Mouse (Mus musculus) neural tube, embryonic 12.5 days (tissue): ENCODE results near the gene Lgals9. TPM values are rescaled to one million over a fixed set of nuclear protein-coding genes. Genes with fewer than 3 reads are reported as not detected.

Source experiments
- ATAC-seq: fragments of 200-750 bp; cut with Nextera tagmentation; 2 replicates; pipeline ENCODE4 v1.8.0; 2017; ENCODE audit warnings: low read depth, mild to moderate bottlenecking, moderate TSS enrichment, moderate library complexity; ENCODE audit not compliant: low FRiP score
- H3K27ac ChIP-seq: fragments of 300-500 bp; sonication (generic); 2 replicates; pipeline ENCODE4 v1.5.1; 2016
- H3K27me3 ChIP-seq: fragments of 300-500 bp; sonication (generic); replicated peaks from 2 replicates; pipeline ENCODE4 v1.6.1; 2016; ENCODE audit warnings: mild to moderate bottlenecking
- H3K36me3 ChIP-seq: fragments of 300-500 bp; sonication (generic); 2 replicates; pipeline ENCODE4 v1.6.1; 2016; ENCODE audit warnings: mild to moderate bottlenecking
- H3K4me1 ChIP-seq: fragments of 300-500 bp; sonication (generic); 2 replicates; pipeline ENCODE4 v1.6.1; 2016
- H3K4me2 ChIP-seq: fragments of 300-500 bp; sonication (generic); replicated peaks from 2 replicates; pipeline ENCODE4 v1.6.1; 2016; ENCODE audit warnings: mild to moderate bottlenecking
- H3K4me3 ChIP-seq: fragments of 300-500 bp; sonication (generic); 2 replicates; pipeline ENCODE4 v1.5.1; 2016
- H3K9ac ChIP-seq: fragments of 300-500 bp; sonication (generic); 2 replicates; pipeline ENCODE4 v1.6.1; 2016; ENCODE audit warnings: mild to moderate bottlenecking
- H3K9me3 ChIP-seq: fragments of 300-500 bp; sonication (generic); 2 replicates; pipeline ENCODE4 v1.6.1; 2016; ENCODE audit warnings: mild to moderate bottlenecking
- WGBS: fragments of 180-500 bp; shearing (Covaris S2); methylation state at CpG from one replicate; pipeline ENCODE4 v1.1.7; 2016; 5-methylcytosine and 5-hydroxymethylcytosine counted together
- polyA plus RNA-seq: library from polyadenylated mRNA; unstranded; fragments of >200 nt; fragmentation: Nextera tagmentation; extraction: Ambion mirVana; gene quantifications from 2 replicates; pipeline ENCODE4 v1.2.1, GENCODE M21; 2016

Lgals9 gene
- polyA plus RNA-seq = 7.9 and 10.3 TPM in 2 replicates

GRCm38 (mm10) chr11:78984483-78985177 is at the start of gene Lgals9:
Gene Lgals9, minus strand, starts transcription at chr11:78984946.
- no peak within 1 kb of the TSS for H3K4me2 ChIP-seq
- no peaks in the 10 kb centered on the region for H3K27me3 ChIP-seq
- WGBS = 72% methylated on average over 10 of the region's 10 CpGs

GRCm38 (mm10) chr11:79033636-79034035 is 48.9 kb upstream of the Lgals9 start:
- 92% methylated on average over 11 of the region's 11 CpGs for WGBS
- Histone ChIP-seq H3K9me3 (no peaks in the 10 kb centered on the region), H3K27me3 (no peaks in the 10 kb centered on the region), H3K4me3 (no peak overlapping the region), H3K4me1 (no peaks in the 10 kb centered on the region), H3K36me3 (peaks cover 10% of the 10 kb centered on the region), H3K9ac (no peak overlapping the region), H3K4me2 (no peak overlapping the region), H3K27ac (no peak overlapping the region)
- ATAC-seq = no peak

More at GRCm38 (mm10) chr11:78984483-78985177, at the start of gene Lgals9:
- Histone ChIP-seq H3K4me3 (no peak within 1 kb of the TSS), H3K27ac (no peak within 1 kb of the TSS), H3K9me3 (no peaks in the 10 kb centered on the region), H3K4me1 (no peaks in the 10 kb centered on the region), H3K9ac (no peak within 1 kb of the TSS), H3K36me3 (no peaks in the 10 kb centered on the region)
- ATAC-seq = no peak

GRCm38 (mm10) chr11:79033021-79033420 is 48.3 kb upstream of the Lgals9 start:
- H3K4me3 ChIP-seq = no peak overlapping the region
- ATAC-seq = no peak
- H3K4me2 ChIP-seq = no peak overlapping the region
- peaks cover 11% of the 10 kb centered on the region for H3K36me3 ChIP-seq
- H3K27ac ChIP-seq = no peak overlapping the region
- 86% methylated on average over 12 of the region's 12 CpGs for WGBS
- H3K4me1 ChIP-seq = no peaks in the 10 kb centered on the region
- no peaks in the 10 kb centered on the region for H3K27me3 ChIP-seq
- no peaks in the 10 kb centered on the region for H3K9me3 ChIP-seq
- no peak overlapping the region for H3K9ac ChIP-seq

GRCm38 (mm10) chr11:79031452-79031746 is 46.7 kb upstream of the Lgals9 start:
- H3K4me1 ChIP-seq = no peaks in the 10 kb centered on the region
- no peak overlapping the region for H3K4me2 ChIP-seq
- no peak overlapping the region for H3K4me3 ChIP-seq
- 83% methylated on average over 5 of the region's 5 CpGs for WGBS
- no peak overlapping the region for H3K9ac ChIP-seq
- H3K27ac ChIP-seq = no peak overlapping the region
- H3K27me3 ChIP-seq = no peaks in the 10 kb centered on the region
- no peak for ATAC-seq
- no peaks in the 10 kb centered on the region for H3K9me3 ChIP-seq
- peaks cover 21% of the 10 kb centered on the region for H3K36me3 ChIP-seq

GRCm38 (mm10) chr11:79030570-79031451 is 46.1 kb upstream of the Lgals9 start:
- Histone ChIP-seq H3K4me1 (no peaks in the 10 kb centered on the region), H3K27me3 (no peaks in the 10 kb centered on the region), H3K27ac (no peak overlapping the region), H3K36me3 (peaks cover 21% of the 10 kb centered on the region), H3K9me3 (no peaks in the 10 kb centered on the region), H3K9ac (no peak overlapping the region), H3K4me3 (no peak overlapping the region), H3K4me2 (no peak overlapping the region)
- 53% methylated on average over 19 of the region's 19 CpGs for WGBS
- ATAC-seq = no peak

- Histone ChIP-seq H3K9ac (no peak overlapping the region), H3K36me3 (peaks cover 32% of the 10 kb centered on the region), H3K4me2 (no peak overlapping the region), H3K4me3 (no peak overlapping the region), H3K4me1 (no peaks in the 10 kb centered on the region), H3K27me3 (no peaks in the 10 kb centered on the region), H3K9me3 (no peaks in the 10 kb centered on the region), H3K27ac (no peak overlapping the region)
- 84% methylated on average over 6 of the region's 6 CpGs for WGBS
- ATAC-seq = no peak
Observed at GRCm38 (mm10) chr11:79023751-79024150, 39.0 kb upstream of the Lgals9 start.

- Histone ChIP-seq H3K27ac (no peak overlapping the region), H3K27me3 (no peaks in the 10 kb centered on the region), H3K9me3 (no peaks in the 10 kb centered on the region), H3K4me2 (no peak overlapping the region), H3K36me3 (peaks cover 34% of the 10 kb centered on the region), H3K4me3 (no peak overlapping the region), H3K9ac (no peak overlapping the region), H3K4me1 (no peaks in the 10 kb centered on the region)
- no peak for ATAC-seq
- WGBS = 43% methylated on average over 7 of the region's 7 CpGs
Observed at GRCm38 (mm10) chr11:79023342-79023741, 38.6 kb upstream of the Lgals9 start.

- no peaks in the 10 kb centered on the region for H3K9me3 ChIP-seq
- no peak overlapping the region for H3K27ac ChIP-seq
- H3K27me3 ChIP-seq = no peaks in the 10 kb centered on the region
- H3K4me1 ChIP-seq = no peaks in the 10 kb centered on the region
- no peak overlapping the region for H3K4me2 ChIP-seq
- 83% methylated on average over 4 of the region's 4 CpGs for WGBS
- no peak overlapping the region for H3K4me3 ChIP-seq
- no peak for ATAC-seq
- no peak overlapping the region for H3K9ac ChIP-seq
- H3K36me3 ChIP-seq = peaks cover 35% of the 10 kb centered on the region
Observed at GRCm38 (mm10) chr11:79022836-79023235, 38.1 kb upstream of the Lgals9 start.

- WGBS = 85% methylated on average over 21 of the region's 21 CpGs
- Histone ChIP-seq H3K27me3 (no peaks in the 10 kb centered on the region), H3K9me3 (no peaks in the 10 kb centered on the region), H3K4me3 (no peak overlapping the region), H3K4me1 (no peaks in the 10 kb centered on the region), H3K9ac (no peak overlapping the region), H3K27ac (no peak overlapping the region), H3K36me3 (peaks cover 36% of the 10 kb centered on the region), H3K4me2 (no peak overlapping the region)
- ATAC-seq = no peak
Observed at GRCm38 (mm10) chr11:79020535-79021045, 35.8 kb upstream of the Lgals9 start.

- H3K27me3 ChIP-seq = no peaks in the 10 kb centered on the region
- H3K27ac ChIP-seq = no peak overlapping the region
- H3K36me3 ChIP-seq = peaks cover 36% of the 10 kb centered on the region
- no peak overlapping the region for H3K4me3 ChIP-seq
- no peaks in the 10 kb centered on the region for H3K4me1 ChIP-seq
- no peak for ATAC-seq
- no peaks in the 10 kb centered on the region for H3K9me3 ChIP-seq
- no peak overlapping the region for H3K9ac ChIP-seq
- no peak overlapping the region for H3K4me2 ChIP-seq
- 89% methylated on average over 17 of the region's 17 CpGs for WGBS
Observed at GRCm38 (mm10) chr11:79019839-79020534, 35.2 kb upstream of the Lgals9 start.

GRCm38 (mm10) chr11:79018954-79019704 is 34.4 kb upstream of the Lgals9 start:
- Histone ChIP-seq H3K27ac (no peak overlapping the region), H3K27me3 (no peaks in the 10 kb centered on the region), H3K9me3 (no peaks in the 10 kb centered on the region), H3K36me3 (peaks cover 36% of the 10 kb centered on the region), H3K4me1 (0 out of 2 replicates have a peak, but pooled peaks cover 1% of the 10 kb centered on the region), H3K9ac (no peak overlapping the region), H3K4me2 (no peak overlapping the region), H3K4me3 (no peak overlapping the region)
- 54% methylated on average over 11 of the region's 11 CpGs for WGBS
- ATAC-seq = no peak
